Mouse (Mus musculus): ENCODE data around the gene Cel.

- no peak for TF ChIP-seq CTCF (IDR thresholded peaks at IDR 0.05; ENCODE audit: low read depth)
- no peak for TF ChIP-seq EP300 (optimal IDR thresholded peaks at IDR 0.05)
Observed at GRCm38 (mm10) chr2:28599569-28599900, 36.3 kb upstream of the Cel start.

Data from stomach, postnatal 0 days (tissue).